Mouse (Mus musculus) urinary bladder, postnatal 36 days (tissue): Measurements from ENCODE around the gene Sept8.
"Not testable (repeated sequence)": the region's sequence is repeated elsewhere in the genome, so short reads cannot be mapped to it uniquely, and the experiment has no call there.

Source experiments
- DNase-seq, 2 experiments: peaks; one replicate each; pipeline ENCODE4 v3.0.0; 2022; ENCODE audit warnings: low spot score in 2 of 2, mixed read lengths in 1 of 2

Gene Sept8

GRCm38 (mm10) chr11:53524905-53525304 lies 5.8 kb downstream of the Sept8 start:
- no peak for DNase-seq

GRCm38 (mm10) chr11:53525461-53525860 lies 6.4 kb downstream of the Sept8 start:
- no peak for DNase-seq

- DNase-seq = no peak
These were observed 9.6 kb downstream of the Sept8 start for GRCm38 (mm10) chr11:53528397-53529252.

- DNase-seq = peak in 1 of 2 experiments; percentile 70
These were observed 10.1 kb downstream of the Sept8 start for GRCm38 (mm10) chr11:53529253-53529557.

- no peak for DNase-seq
These were observed 10.9 kb downstream of the Sept8 start for GRCm38 (mm10) chr11:53530001-53530400.

GRCm38 (mm10) chr11:53531578-53532230 lies 12.6 kb downstream of the Sept8 start:
- DNase-seq = no peak

GRCm38 (mm10) chr11:53532231-53532620 lies 13.2 kb downstream of the Sept8 start:
- DNase-seq = no peak

GRCm38 (mm10) chr11:53539002-53539491 lies 20.0 kb downstream of the Sept8 start:
- DNase-seq = no peak

- no peak for DNase-seq
These were observed 21.3 kb downstream of the Sept8 start for GRCm38 (mm10) chr11:53540394-53540793.

GRCm38 (mm10) chr11:53541222-53541621 lies 22.2 kb downstream of the Sept8 start:
- no peak for DNase-seq

GRCm38 (mm10) chr11:53543021-53543420 lies 24.0 kb downstream of the Sept8 start:
- no peak for DNase-seq

- DNase-seq = no peak
These were observed 27.2 kb downstream of the Sept8 start for GRCm38 (mm10) chr11:53546271-53546670.

- DNase-seq = no peak
These were observed 28.5 kb downstream of the Sept8 start for GRCm38 (mm10) chr11:53547566-53547965.

- no peak for DNase-seq
These were observed 29.1 kb downstream of the Sept8 start for GRCm38 (mm10) chr11:53548036-53548605.

- DNase-seq = no peak
These were observed 31.7 kb downstream of the Sept8 start for GRCm38 (mm10) chr11:53550714-53551113.

GRCm38 (mm10) chr11:53551754-53552153 lies 32.7 kb downstream of the Sept8 start:
- DNase-seq = no peak

- DNase-seq = not testable (repeated sequence)
These were observed 37.5 kb downstream of the Sept8 start for GRCm38 (mm10) chr11:53556529-53556928.

GRCm38 (mm10) chr11:53557992-53558391 lies 38.9 kb downstream of the Sept8 start:
- not testable (repeated sequence) for DNase-seq

- not testable (repeated sequence) for DNase-seq
These were observed 40.9 kb downstream of the Sept8 start for GRCm38 (mm10) chr11:53559980-53560379.

GRCm38 (mm10) chr11:53561986-53562385 lies 42.9 kb downstream of the Sept8 start:
- no peak for DNase-seq

- DNase-seq = no peak
These were observed 47.6 kb downstream of the Sept8 start for GRCm38 (mm10) chr11:53566646-53567045.

GRCm38 (mm10) chr11:53567224-53568014 lies 48.4 kb downstream of the Sept8 start, which contains the start of gene Kif3a:
Gene Kif3a (plus strand): TSS chr11:53567379.
- DNase-seq = peak; percentile 92 to 95
